Mouse (Mus musculus) liver, embryonic 11.5 days (tissue): ENCODE data around the gene Noto. TPM values are rescaled to one million over a fixed set of nuclear protein-coding genes. Genes with fewer than 3 reads are reported as not detected.

Experiments used
- ATAC-seq: fragments of 200-750 bp; cut with Nextera tagmentation; replicated peaks from 2 replicates; pipeline ENCODE4 v1.8.0; 2017; ENCODE audit warnings: moderate number of reproducible peaks, mild to moderate bottlenecking, moderate TSS enrichment, moderate library complexity; ENCODE audit not compliant: low FRiP score
- DNase-seq: peaks from one replicate; pipeline ENCODE4 v3.0.0-alpha.2; 2017; ENCODE audit warnings: low spot score
- H3K27ac ChIP-seq: fragments of 300-500 bp; sonication (generic); 2 replicates; pipeline ENCODE4 v1.5.1; 2014; ENCODE audit warnings: mild to moderate bottlenecking, low read depth, low read length, control low read depth
- H3K27me3 ChIP-seq: fragments of 300-500 bp; sonication (generic); replicated peaks from 2 replicates; pipeline ENCODE4 v1.6.1; 2014; ENCODE audit warnings: low read length, mixed read lengths; ENCODE audit not compliant: control insufficient read depth, insufficient read depth
- H3K36me3 ChIP-seq: fragments of 300-500 bp; sonication (generic); 2 replicates; pipeline ENCODE4 v1.6.1; 2014; ENCODE audit warnings: mild to moderate bottlenecking, low read length, moderate library complexity, mixed read lengths; ENCODE audit not compliant: control insufficient read depth, insufficient read depth
- H3K4me1 ChIP-seq: fragments of 300-500 bp; sonication (generic); replicated peaks from 2 replicates; pipeline ENCODE4 v1.6.1; 2014; ENCODE audit warnings: low read length, mixed read lengths; ENCODE audit not compliant: control insufficient read depth, insufficient read depth
- H3K4me2 ChIP-seq: fragments of 300-500 bp; sonication (generic); 2 replicates; pipeline ENCODE4 v1.6.1; 2014; ENCODE audit warnings: mild to moderate bottlenecking, control low read depth, moderate library complexity
- H3K4me3 ChIP-seq: fragments of 300-500 bp; sonication (generic); 2 replicates; pipeline ENCODE4 v1.5.1; 2014; ENCODE audit warnings: low read depth, low read length, control low read depth
- H3K9ac ChIP-seq: fragments of 300-500 bp; sonication (generic); 2 replicates; pipeline ENCODE4 v1.6.1; 2014; ENCODE audit warnings: low read depth, low read length, control low read depth
- H3K9me3 ChIP-seq: fragments of 300-500 bp; sonication (generic); 2 replicates; pipeline ENCODE4 v1.6.1; 2016; ENCODE audit warnings: low read length, inconsistent platforms, mixed read lengths; ENCODE audit not compliant: control insufficient read depth
- WGBS: fragments of 180-500 bp; shearing (Covaris S2); extraction: QIAGEN DNeasy Blood & Tissue Kit; methylation state at CpG from one replicate; pipeline ENCODE4 v1.1.7; 2014; 5-methylcytosine and 5-hydroxymethylcytosine counted together
- polyA plus RNA-seq: library from polyadenylated mRNA; unstranded; fragments of >200 nt; fragmentation: Nextera tagmentation; extraction: Ambion mirVana; gene quantifications from 2 replicates; pipeline ENCODE4 v1.2.1, GENCODE M21; 2014

The Noto gene
- polyA plus RNA-seq, 1 experiment from 2014 or later = not detected

DNA sequence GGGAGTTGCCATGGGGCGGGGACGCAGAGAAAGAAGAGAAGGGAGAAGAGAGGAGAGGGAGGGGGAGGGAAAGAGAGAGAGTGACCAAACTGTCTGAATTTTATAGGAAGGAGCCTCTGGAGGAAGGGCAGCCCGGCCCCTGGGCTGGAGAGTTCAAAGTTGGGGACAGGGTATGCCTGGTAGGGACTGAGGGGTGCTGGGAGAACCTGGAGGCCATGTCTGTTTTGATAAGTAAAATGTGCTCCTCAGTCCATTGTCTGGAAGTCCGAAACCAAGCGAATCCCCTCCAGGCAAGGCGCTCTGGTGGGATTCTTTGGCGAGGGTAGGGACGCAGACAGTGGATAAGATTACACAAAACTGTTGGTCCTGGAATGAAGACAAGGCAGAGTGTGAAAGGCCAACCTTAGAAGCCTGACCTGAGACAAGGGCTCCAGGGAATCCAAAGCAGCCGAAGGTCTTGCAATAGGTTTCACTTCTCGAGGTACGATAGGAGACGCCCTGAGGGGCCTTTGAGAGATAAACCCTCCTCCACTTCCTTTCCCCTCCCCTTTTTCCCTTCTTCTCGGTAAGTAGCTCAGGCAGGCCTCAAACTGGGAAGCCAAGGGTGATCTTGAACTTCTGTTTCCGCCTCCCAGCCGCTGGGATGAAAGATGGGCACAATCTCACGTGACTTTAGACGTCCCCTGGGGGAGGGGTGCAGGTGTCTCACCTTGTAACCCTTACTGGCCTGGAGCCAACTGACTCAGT is 42.6 kb upstream of the Noto start:
- peak overlapping the region; percentile 38 for H3K4me3 ChIP-seq
- DNase-seq = peak; percentile 52
- 0 out of 2 replicates have a peak, but pooled peaks have one; percentile 21 for ATAC-seq
- peak overlapping the region; percentile 74 for H3K4me2 ChIP-seq
- 0 out of 2 replicates have a peak overlapping the region, but pooled peaks have one; percentile 5 for H3K27ac ChIP-seq
- 11% methylated on average over 17 of the region's 17 CpGs for WGBS
- no peaks in the 10 kb centered on the region for H3K27me3 ChIP-seq
- H3K9me3 ChIP-seq = no peaks in the 10 kb centered on the region
- peaks cover 37% of the 10 kb centered on the region for H3K4me1 ChIP-seq
- H3K36me3 ChIP-seq = no peaks in the 10 kb centered on the region
- peak overlapping the region; percentile 16; the same call in 1 of the 2 replicates for H3K9ac ChIP-seq

DNA sequence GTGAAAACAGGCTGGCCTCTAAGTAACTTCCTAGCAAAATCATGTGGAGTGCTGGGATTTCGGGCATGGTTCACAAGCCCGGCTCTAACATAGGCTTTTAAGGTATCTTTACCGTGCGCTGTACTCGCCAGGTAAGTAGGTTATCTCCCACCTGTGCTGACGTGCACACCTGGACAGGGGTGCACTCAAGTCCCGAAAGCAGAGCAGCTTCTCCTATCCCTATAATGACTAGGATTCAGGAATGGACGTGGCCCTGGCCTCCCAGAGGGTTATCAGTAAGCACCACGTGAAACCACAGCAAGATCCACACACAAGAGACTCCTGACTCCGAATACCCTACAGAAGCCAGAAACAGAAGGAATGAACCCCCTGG is 42.1 kb upstream of the Noto start:
- peak overlapping the region; percentile 74 for H3K4me2 ChIP-seq
- H3K9ac ChIP-seq = no peak overlapping the region
- peaks cover 37% of the 10 kb centered on the region for H3K4me1 ChIP-seq
- ATAC-seq (no peak), DNase-seq (no peak)
- no peaks in the 10 kb centered on the region for H3K27me3 ChIP-seq
- 57% methylated on average over 10 of the region's 10 CpGs for WGBS
- no peak overlapping the region for H3K27ac ChIP-seq
- peak overlapping the region; percentile 38; the same call in 1 of the 2 replicates for H3K4me3 ChIP-seq
- H3K9me3 ChIP-seq = no peaks in the 10 kb centered on the region
- no peaks in the 10 kb centered on the region for H3K36me3 ChIP-seq

DNA sequence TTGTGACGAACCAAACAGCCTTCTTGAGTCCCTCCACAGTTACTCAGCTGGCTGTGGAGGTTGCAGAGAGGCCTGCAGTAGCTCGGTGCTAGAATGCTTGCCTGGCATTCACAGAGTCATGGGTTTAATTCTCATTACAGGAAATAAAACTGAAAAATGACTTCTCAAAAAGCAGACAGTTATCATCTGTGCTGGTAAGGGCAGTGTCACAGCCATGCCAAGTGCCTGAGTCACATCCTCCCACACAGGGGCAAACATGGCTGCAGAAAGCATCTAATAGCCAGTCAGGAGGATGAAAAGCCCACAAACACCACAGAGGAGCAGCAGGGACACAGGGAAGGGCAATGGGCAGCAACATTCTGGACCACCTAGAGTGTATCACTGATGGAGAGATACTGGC is 40.9 kb upstream of the Noto start:
- H3K9ac ChIP-seq = no peak overlapping the region
- 81% methylated on average over 2 of the region's 2 CpGs for WGBS
- ATAC-seq = no peak
- no peak overlapping the region for H3K4me3 ChIP-seq
- H3K9me3 ChIP-seq = no peaks in the 10 kb centered on the region
- H3K27me3 ChIP-seq = no peaks in the 10 kb centered on the region
- no peak for DNase-seq
- H3K4me1 ChIP-seq = peaks cover 28% of the 10 kb centered on the region
- no peak overlapping the region for H3K4me2 ChIP-seq
- no peaks in the 10 kb centered on the region for H3K36me3 ChIP-seq
- H3K27ac ChIP-seq = no peak overlapping the region

DNA sequence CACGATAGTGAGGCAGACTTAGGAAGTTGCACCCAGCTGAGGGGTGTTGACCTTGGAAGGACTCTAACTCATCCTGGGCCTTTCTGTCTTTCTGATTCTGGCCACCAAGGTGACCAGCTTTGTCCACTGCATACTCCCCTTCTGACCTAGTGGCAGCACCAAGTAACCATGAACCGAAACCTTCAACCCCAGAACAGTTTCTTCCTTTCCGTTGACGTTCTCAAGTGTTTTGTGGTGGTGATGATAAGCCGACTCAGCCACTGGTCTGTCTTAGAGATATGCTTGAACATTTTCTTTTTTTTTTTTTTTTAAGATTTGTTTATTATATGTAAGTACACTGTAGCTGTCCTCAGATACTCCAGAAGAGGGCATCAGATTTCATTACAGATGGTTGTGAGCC is 35.1 kb upstream of the Noto start:
- H3K9ac ChIP-seq = no peak overlapping the region
- no peak overlapping the region for H3K4me3 ChIP-seq
- 29% methylated on average over 5 of the region's 5 CpGs for WGBS
- no peaks in the 10 kb centered on the region; the same call in 1 of the 2 replicates for H3K27me3 ChIP-seq
- peaks cover 5% of the 10 kb centered on the region for H3K4me1 ChIP-seq
- no peak overlapping the region for H3K27ac ChIP-seq
- H3K9me3 ChIP-seq = no peaks in the 10 kb centered on the region
- H3K4me2 ChIP-seq = peak overlapping the region; percentile 41
- ATAC-seq (peak; percentile 69), DNase-seq (no peak)
- H3K36me3 ChIP-seq = no peaks in the 10 kb centered on the region

DNA sequence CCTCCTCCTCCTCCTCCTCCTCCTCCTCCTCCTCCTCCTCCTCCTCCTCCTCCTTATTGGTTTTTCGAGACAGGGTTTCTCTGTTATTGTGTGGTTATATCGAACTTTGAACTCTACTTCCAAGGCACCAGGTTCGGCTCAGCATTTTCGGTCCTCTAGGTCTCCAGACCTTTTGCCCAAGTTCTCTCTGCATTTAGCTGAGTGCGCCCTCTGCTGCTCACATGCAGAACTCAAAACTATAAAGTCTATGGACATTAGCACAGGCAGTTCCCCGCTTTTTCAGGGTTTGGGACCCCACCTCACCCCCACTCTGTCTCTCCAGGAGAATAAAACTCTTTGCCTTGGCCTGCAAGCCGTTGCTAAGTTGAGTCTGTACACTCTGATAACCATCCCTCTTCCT is 31.9 kb upstream of the Noto start:
- Histone ChIP-seq H3K27me3 (no peaks in the 10 kb centered on the region; the same call in 1 of the 2 replicates), H3K4me1 (peaks cover 5% of the 10 kb centered on the region), H3K9me3 (no peaks in the 10 kb centered on the region), H3K9ac (no peak overlapping the region), H3K4me3 (no peak overlapping the region), H3K27ac (no peak overlapping the region), H3K4me2 (no peak overlapping the region), H3K36me3 (no peaks in the 10 kb centered on the region)
- ATAC-seq (no peak), DNase-seq (no peak)
- 24% methylated on average over 6 of the region's 7 CpGs for WGBS

DNA sequence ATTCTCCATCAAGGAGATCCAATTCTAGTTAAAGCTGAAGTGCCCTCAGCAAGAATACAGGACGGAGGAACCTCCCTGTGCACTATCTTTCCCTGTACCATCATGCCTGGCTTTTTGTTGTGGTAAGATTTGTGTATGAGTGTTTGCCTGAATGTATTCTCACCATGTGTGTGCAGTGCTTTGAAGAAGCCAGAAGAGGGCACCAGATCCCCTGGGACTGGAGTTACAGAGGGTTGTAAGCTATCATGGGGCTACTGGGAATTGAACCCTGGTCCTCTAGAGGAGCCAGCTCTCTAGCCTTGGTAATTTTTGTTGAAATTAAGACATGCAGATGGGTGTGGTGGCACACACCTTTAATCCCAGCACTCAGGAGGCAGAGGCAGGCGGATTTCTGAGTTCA is 28.3 kb upstream of the Noto start:
- H3K27me3 ChIP-seq = no peaks in the 10 kb centered on the region
- no peak overlapping the region for H3K27ac ChIP-seq
- 75% methylated on average over 2 of the region's 2 CpGs for WGBS
- ATAC-seq = no peak
- no peaks in the 10 kb centered on the region for H3K9me3 ChIP-seq
- H3K9ac ChIP-seq = no peak overlapping the region
- no peaks in the 10 kb centered on the region for H3K36me3 ChIP-seq
- H3K4me2 ChIP-seq = no peak overlapping the region
- no peaks in the 10 kb centered on the region for H3K4me1 ChIP-seq
- H3K4me3 ChIP-seq = no peak overlapping the region
- no peak for DNase-seq

DNA sequence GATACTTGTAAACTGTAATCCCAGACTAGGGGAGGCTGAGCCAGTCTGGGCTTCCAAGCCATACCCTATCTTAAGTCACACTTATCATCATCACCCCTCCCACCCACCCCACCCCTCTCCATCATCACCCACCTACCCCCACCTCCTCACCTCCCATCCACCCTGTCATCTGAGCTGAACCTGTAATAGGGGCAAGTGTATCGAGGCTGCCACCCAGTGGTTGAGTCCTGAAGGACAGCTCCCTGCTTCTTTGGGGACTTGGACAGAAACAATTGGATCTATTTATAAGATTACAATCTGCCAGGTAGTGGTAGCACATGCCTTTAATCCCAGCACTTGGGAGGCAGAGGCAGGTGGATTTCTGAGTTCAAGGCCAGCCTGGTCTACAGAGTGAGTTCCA is 26.5 kb upstream of the Noto start:
- 13% methylated on average over 1 of the region's 1 CpGs for WGBS
- no peak overlapping the region for H3K4me2 ChIP-seq
- no peaks in the 10 kb centered on the region for H3K27me3 ChIP-seq
- ATAC-seq (no peak), DNase-seq (no peak)
- no peaks in the 10 kb centered on the region for H3K9me3 ChIP-seq
- H3K27ac ChIP-seq = no peak overlapping the region
- H3K36me3 ChIP-seq = no peaks in the 10 kb centered on the region
- H3K4me3 ChIP-seq = no peak overlapping the region
- H3K4me1 ChIP-seq = no peaks in the 10 kb centered on the region
- no peak overlapping the region for H3K9ac ChIP-seq

DNA sequence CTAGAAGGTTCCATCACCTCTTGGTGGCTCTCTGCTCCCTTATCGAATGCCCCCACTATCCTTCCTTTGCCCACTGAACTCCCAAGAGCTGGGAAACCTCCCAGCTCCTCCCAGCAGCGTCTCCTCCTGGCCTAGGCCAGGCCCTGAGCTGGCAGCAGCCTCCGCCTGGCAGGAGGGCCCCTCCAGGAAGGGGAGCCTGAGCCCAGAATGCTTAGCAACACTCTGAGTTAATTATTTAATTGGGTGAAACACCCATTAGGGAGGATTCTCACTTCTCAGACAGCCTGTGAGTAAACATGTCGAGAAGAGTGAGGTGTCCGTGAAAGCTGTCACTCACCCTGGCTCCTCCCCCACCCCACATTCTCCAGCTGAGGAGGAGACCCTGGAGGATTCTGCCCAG is 24.0 kb upstream of the Noto start:
- Histone ChIP-seq H3K4me2 (no peak overlapping the region), H3K9me3 (no peaks in the 10 kb centered on the region), H3K27me3 (0 out of 2 replicates have a peak, but pooled peaks cover 2% of the 10 kb centered on the region), H3K27ac (no peak overlapping the region), H3K36me3 (no peaks in the 10 kb centered on the region), H3K4me3 (no peak overlapping the region), H3K4me1 (no peaks in the 10 kb centered on the region), H3K9ac (no peak overlapping the region)
- ATAC-seq (no peak), DNase-seq (no peak)
- WGBS = 27% methylated on average over 5 of the region's 5 CpGs

DNA sequence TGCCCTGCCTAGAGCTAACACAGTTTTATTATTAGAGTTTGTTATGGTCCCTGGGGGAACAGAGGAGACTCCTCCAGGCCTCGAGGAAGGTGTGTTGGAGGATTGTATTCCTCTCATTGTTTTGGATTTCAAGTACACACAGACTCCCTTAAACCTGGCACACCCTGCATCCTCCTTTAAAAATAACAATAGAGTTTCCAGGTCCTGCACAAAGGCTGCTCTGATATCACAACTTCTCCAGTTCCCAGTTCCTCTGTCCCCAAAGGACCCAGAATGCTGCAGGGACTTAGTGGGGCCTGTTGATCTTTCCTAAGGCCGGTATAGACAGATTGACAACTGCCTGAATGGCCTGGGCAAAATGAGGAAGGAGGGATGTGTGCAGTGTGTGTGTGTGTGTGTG is 21.1 kb upstream of the Noto start:
- H3K9ac ChIP-seq = no peak overlapping the region
- 42% methylated on average over 2 of the region's 2 CpGs for WGBS
- ATAC-seq (no peak), DNase-seq (no peak)
- H3K27ac ChIP-seq = no peak overlapping the region
- no peaks in the 10 kb centered on the region for H3K36me3 ChIP-seq
- no peak overlapping the region for H3K4me2 ChIP-seq
- H3K4me3 ChIP-seq = no peak overlapping the region
- H3K9me3 ChIP-seq = no peaks in the 10 kb centered on the region
- no peaks in the 10 kb centered on the region for H3K4me1 ChIP-seq
- H3K27me3 ChIP-seq = peaks cover 13% of the 10 kb centered on the region
